Mouse (Mus musculus) cerebellum, adult 2 months (tissue): ENCODE results near the gene Stk39. TPM values are rescaled to one million over a fixed set of nuclear protein-coding genes. Genes with fewer than 3 reads are reported as not detected.

Experiments
- DNase-seq, 2 experiments: peaks; one replicate each; pipeline ENCODE4 v3.0.0; 2021
- H3K27ac ChIP-seq: fragments of 200-500 bp; 2 replicates; pipeline ENCODE4 v1.5.1; 2012; ENCODE audit warnings: low read length, control low read depth, inconsistent platforms; ENCODE audit not compliant: insufficient read depth
- H3K27me3 ChIP-seq: fragments of 200-500 bp; 2 replicates; pipeline ENCODE4 v1.6.1; 2012; ENCODE audit warnings: inconsistent platforms, mild to moderate bottlenecking, low read length, moderate library complexity; ENCODE audit not compliant: control insufficient read depth, insufficient read depth
- H3K4me1 ChIP-seq: fragments of 200-500 bp; 2 replicates; pipeline ENCODE4 v1.6.1; 2011; ENCODE audit warnings: low read length; ENCODE audit not compliant: control insufficient read depth, insufficient read depth
- H3K4me3 ChIP-seq: fragments of 200-500 bp; replicated peaks from 2 replicates; pipeline ENCODE3; 2011; ENCODE audit warnings: mild to moderate bottlenecking, low read depth, low read length, control low read depth; ENCODE audit not compliant: insufficient read depth
- CTCF ChIP-seq: fragments of 200-500 bp; IDR thresholded peaks from 2 replicates; pipeline ENCODE4 v1.5.1; 2011; ENCODE audit warnings: low read depth, mild to moderate bottlenecking, control low read depth, low read length, moderate library complexity, borderline replicate concordance; ENCODE audit not compliant: insufficient read depth
- POLR2A ChIP-seq: fragments of 200-500 bp; IDR thresholded peaks from 2 replicates; pipeline ENCODE4 v1.6.1; 2011; ENCODE audit warnings: low read length, control low read depth, borderline replicate concordance; ENCODE audit not compliant: insufficient read depth
- WGBS: fragments of 180-500 bp; shearing (Covaris S2); methylation state at CpG from one replicate; pipeline ENCODE4 v1.1.7; 2018; 5-methylcytosine and 5-hydroxymethylcytosine counted together
- polyA plus RNA-seq: library from polyadenylated mRNA; depleted of rRNA; stranded (reverse); fragments of >200 nt; gene quantifications from 2 replicates; pipeline ENCODE4 v1.2.3, GENCODE M21; 2012

Gene Stk39
- polyA plus RNA-seq, 1 experiment: 49.8 TPM

- H3K4me1 ChIP-seq: peaks cover 14% of the 10 kb centered on the region
- H3K4me3 ChIP-seq: no peak overlapping the region
- no peak overlapping the region for H3K27ac ChIP-seq
- DNase-seq: no peak
- no peaks in the 10 kb centered on the region for H3K27me3 ChIP-seq
- WGBS: 70% methylated on average over 6 of the region's 6 CpGs
- TF ChIP-seq CTCF: no peak
- TF ChIP-seq POLR2A: no peak
Observed at GRCm38 (mm10) chr2:68371912-68372311, 100.2 kb downstream of the Stk39 start.

DNA sequence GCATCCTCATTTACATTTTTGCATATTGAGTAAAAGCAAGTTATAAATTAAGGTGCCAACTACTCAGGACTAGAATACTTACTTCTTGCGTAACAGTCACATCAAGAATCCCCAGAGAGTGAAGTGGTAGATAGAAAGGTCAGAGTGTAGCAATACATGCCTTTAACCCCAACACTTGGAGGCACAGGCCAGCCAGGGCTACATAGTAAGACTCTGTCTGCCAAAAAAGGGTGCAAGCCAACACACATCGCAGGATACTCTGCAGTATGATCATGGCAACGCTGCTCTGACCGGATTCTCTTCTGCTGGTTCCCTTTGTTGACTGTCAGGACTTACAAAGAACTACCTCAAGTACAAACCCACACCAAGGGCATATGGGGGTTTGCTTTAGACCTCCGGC lies 101.7 kb downstream of the Stk39 start:
- 34% methylated on average over 5 of the region's 5 CpGs for WGBS
- Histone ChIP-seq H3K27ac (no peak overlapping the region), H3K4me3 (no peak overlapping the region), H3K27me3 (no peaks in the 10 kb centered on the region), H3K4me1 (peaks cover 14% of the 10 kb centered on the region)
- no peak for TF ChIP-seq CTCF
- TF ChIP-seq POLR2A: no peak
- DNase-seq: peak in 1 of 2 experiments; percentile 26

DNA sequence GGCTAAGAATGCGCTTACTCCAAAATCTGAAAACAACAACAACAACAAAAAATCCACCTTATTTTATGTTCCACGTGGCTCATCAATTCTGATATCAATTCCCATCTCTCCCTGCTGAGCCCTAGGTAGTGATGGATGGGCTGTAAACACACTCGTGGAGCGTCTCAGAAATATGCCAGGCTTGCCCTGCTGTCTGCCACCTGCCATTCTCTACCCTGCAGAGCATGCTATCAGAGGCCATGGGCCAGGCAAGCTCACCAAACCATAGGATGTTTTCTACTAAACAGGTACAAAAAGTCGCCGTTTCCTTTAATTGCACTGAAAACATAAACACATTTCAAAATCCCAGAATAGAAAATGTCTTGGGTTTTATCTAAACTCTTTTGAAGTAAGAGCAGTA lies 103.0 kb downstream of the Stk39 start:
- no peak for TF ChIP-seq CTCF
- TF ChIP-seq POLR2A: no peak
- no peak overlapping the region for H3K27ac ChIP-seq
- no peaks in the 10 kb centered on the region for H3K27me3 ChIP-seq
- peaks cover 14% of the 10 kb centered on the region for H3K4me1 ChIP-seq
- no peak overlapping the region for H3K4me3 ChIP-seq
- peak; percentile 53 to 69 for DNase-seq
- WGBS: 28% methylated on average over 6 of the region's 6 CpGs

- no peak overlapping the region for H3K27ac ChIP-seq
- 75% methylated on average over 13 of the region's 13 CpGs for whole genome bisulfite sequencing
Observed at GRCm38 (mm10) chr2:68367944-68368343, 104.1 kb downstream of the Stk39 start.

DNA sequence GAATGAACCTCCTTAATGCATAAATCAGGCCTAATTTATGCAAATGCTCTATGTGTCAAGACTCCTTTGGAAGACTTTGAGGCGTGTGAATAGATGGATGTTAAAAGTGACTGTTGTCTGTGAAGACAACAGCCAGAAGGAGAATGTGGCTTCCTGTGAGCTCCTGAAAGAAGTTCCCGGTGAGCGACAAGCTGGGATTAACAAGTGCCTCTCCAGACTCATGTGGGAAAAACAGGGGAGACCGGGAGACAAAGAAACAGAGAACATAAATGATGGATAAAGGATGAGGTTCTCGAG lies 105.2 kb downstream of the Stk39 start:
- WGBS: 85% methylated on average over 5 of the region's 5 CpGs
- no peak for TF ChIP-seq CTCF
- no peak for TF ChIP-seq POLR2A
- H3K4me3 ChIP-seq: no peak overlapping the region
- H3K27ac ChIP-seq: no peak overlapping the region
- DNase-seq: no peak
- H3K4me1 ChIP-seq: peaks cover 11% of the 10 kb centered on the region
- no peaks in the 10 kb centered on the region for H3K27me3 ChIP-seq

More at GRCm38 (mm10) chr2:68367944-68368343, 104.1 kb downstream of the Stk39 start:
- no peaks in the 10 kb centered on the region for H3K27me3 ChIP-seq
- no peak for TF ChIP-seq POLR2A
- no peak for TF ChIP-seq CTCF
- DNase-seq: no peak
- no peak overlapping the region for H3K4me3 ChIP-seq
- peaks cover 14% of the 10 kb centered on the region for H3K4me1 ChIP-seq

- peaks cover 14% of the 10 kb centered on the region for H3K4me1 ChIP-seq
- WGBS: 76% methylated on average over 18 of the region's 18 CpGs
- no peak for DNase-seq
- TF ChIP-seq CTCF: no peak
- TF ChIP-seq POLR2A: no peak
- H3K27me3 ChIP-seq: no peaks in the 10 kb centered on the region
- H3K27ac ChIP-seq: no peak overlapping the region
- H3K4me3 ChIP-seq: no peak overlapping the region
Observed at GRCm38 (mm10) chr2:68366091-68366896, 105.8 kb downstream of the Stk39 start.

DNA sequence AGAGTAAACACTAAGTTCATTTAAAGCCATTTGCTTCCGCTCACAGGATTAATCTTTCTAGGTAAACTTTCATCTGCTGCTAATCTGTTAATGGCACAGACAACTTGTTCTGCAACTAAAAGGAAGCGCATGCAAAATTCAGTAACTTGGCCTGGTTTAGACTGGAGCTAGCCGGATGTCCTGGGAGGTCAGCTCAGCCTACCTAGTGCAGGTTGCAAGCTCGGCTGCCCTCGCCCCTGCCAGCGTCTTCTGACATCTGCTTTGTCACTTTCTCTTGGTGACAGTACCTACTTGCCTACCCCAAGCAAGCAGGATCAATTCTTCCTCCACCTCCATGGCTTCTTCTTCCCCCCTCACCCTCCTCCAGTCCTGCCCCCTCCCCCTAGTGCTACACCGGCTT lies 106.6 kb downstream of the Stk39 start:
- WGBS: 80% methylated on average over 7 of the region's 7 CpGs
- no peak for TF ChIP-seq CTCF
- TF ChIP-seq POLR2A: no peak
- no peak overlapping the region for H3K4me3 ChIP-seq
- peaks cover 16% of the 10 kb centered on the region for H3K4me1 ChIP-seq
- H3K27ac ChIP-seq: no peak overlapping the region
- DNase-seq: no peak
- no peaks in the 10 kb centered on the region for H3K27me3 ChIP-seq

DNA sequence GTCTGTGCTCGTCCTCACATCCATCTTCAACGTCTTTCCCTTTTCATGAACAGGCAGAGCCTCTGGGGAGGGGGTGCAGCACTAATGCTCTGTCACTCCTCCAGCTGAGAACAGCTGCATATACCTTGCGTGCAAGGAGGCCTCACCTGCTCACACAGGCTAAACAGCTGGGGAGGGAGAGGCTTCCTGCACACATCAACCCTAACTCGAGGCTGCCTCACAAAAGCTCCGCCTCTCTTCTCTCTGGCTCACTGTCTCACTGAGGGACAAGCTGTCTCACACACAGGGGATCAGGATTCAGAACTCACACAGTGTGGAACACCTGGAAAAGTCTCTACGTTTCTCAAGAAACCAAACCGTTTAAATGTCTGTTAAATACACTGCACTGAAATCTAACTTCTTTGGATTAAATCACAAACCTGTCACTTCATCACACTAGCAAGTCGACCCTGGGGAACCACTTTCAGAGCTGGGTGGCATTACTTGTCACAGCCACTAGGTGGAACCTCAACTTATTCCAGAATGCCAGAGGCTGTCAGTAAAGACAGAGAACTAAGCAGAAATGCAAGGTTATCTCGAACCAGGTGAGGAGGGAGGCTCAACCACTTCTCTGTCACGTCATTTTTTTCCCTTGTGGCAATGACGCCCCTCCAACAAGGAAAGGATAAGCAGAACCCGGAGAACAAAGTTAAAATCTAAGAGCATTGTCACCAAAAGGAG lies 107.7 kb downstream of the Stk39 start:
- WGBS: 31% methylated on average over 12 of the region's 12 CpGs
- H3K27me3 ChIP-seq: no peaks in the 10 kb centered on the region
- peak; percentile 56 to 59 for DNase-seq
- no peak overlapping the region for H3K4me3 ChIP-seq
- H3K4me1 ChIP-seq: peaks cover 5% of the 10 kb centered on the region
- TF ChIP-seq POLR2A (no peak), CTCF (peak; percentile 68; the same call in 1 of the 2 replicates)
- no peak overlapping the region for H3K27ac ChIP-seq
